Mouse (Mus musculus): Measurements from ENCODE around the gene Krt14.

Gene Krt14

GRCm38 (mm10) chr11:100164392-100164791 is 43.0 kb downstream of the Krt14 start:
- DNase-seq = no peak

GRCm38 (mm10) chr11:100157908-100158477 is 49.4 kb downstream of the Krt14 start:
- no peak for DNase-seq

DNA sequence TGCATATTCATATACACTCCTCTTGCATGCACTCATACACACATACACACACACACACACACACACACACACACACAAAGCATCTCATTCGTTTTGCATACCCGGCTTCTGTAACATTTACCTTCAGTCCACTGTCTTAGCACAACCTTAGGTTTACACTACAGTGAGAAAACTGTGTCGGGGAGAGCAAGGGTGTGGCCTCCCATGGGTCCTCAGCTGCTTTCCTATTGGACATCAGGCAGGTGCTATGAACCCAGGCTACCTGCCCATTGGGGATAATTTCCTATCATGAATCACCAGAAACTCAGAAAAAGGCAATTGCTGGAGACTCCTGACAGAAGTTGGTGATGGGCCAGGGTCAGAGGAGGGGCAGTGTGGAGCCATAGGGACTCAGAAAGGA is 50.0 kb downstream of the Krt14 start:
- DNase-seq = no peak

GRCm38 (mm10) chr11:100155497-100156255 is 51.7 kb downstream of the Krt14 start:
- no peak for DNase-seq

Data from right cerebral cortex, postnatal 25 days (tissue).